Mouse (Mus musculus) forelimb bud, embryonic 11.5 days (tissue): ENCODE results near the gene Zmat5.
A peak's percentile ranks its signal among the peaks of the same experiment; 100 is the strongest.

Source experiments
- DNase-seq: peaks from one replicate; pipeline ENCODE4 v3.0.0-alpha.2; 2012; ENCODE audit warnings: low read depth, low spot score

The Zmat5 gene

GRCm38 (mm10) chr11:4771756-4772155 lies 67.3 kb downstream of the Zmat5 start:
- DNase-seq = no peak

- peak; percentile 43 for DNase-seq
Observed at GRCm38 (mm10) chr11:4772925-4773324, 68.4 kb downstream of the Zmat5 start.

- no peak for DNase-seq
Observed at GRCm38 (mm10) chr11:4780927-4781326, 76.4 kb downstream of the Zmat5 start.

- DNase-seq = no peak
Observed at GRCm38 (mm10) chr11:4783116-4783515, 78.6 kb downstream of the Zmat5 start.

- no peak for DNase-seq
Observed at GRCm38 (mm10) chr11:4784629-4785142, 80.2 kb downstream of the Zmat5 start.
